Mouse (Mus musculus): Measurements from ENCODE around the gene Kdm1a.

- no peak for TF ChIP-seq GATA1 (IDR thresholded peaks at IDR 0.05; ENCODE audit: borderline replicate concordance, low read length)
- TF ChIP-seq FLI1 (IDR thresholded peaks at IDR 0.05; ENCODE audit: low read length): no peak
Observed at GRCm38 (mm10) chr4:136613657-136614056, 11.1 kb upstream of the Kdm1a start.
